Mouse (Mus musculus): ENCODE results near the gene Abr.
A peak's percentile ranks its signal among the peaks of the same experiment; 100 is the strongest.

The Abr gene

GRCm38 (mm10) chr11:76454492-76454891 is 167.6 kb downstream of the Abr start:
- DNase-seq, result peak; percentile 65 to 89

GRCm38 (mm10) chr11:76450202-76450561 is 171.9 kb downstream of the Abr start:
- DNase-seq, result no peak

- DNase-seq, result peak; percentile 63 to 70
Observed at GRCm38 (mm10) chr11:76449520-76450201, 172.5 kb downstream of the Abr start.

- peak; percentile 17 to 52 for DNase-seq
Observed at GRCm38 (mm10) chr11:76446251-76446650, 175.9 kb downstream of the Abr start.

GRCm38 (mm10) chr11:76445459-76445858 is 176.7 kb downstream of the Abr start:
- DNase-seq, result no peak

GRCm38 (mm10) chr11:76439666-76440065 is 182.4 kb downstream of the Abr start:
- DNase-seq, result no peak

GRCm38 (mm10) chr11:76436864-76437437 is 185.2 kb downstream of the Abr start:
- peak; percentile 59 to 65 for DNase-seq

GRCm38 (mm10) chr11:76436009-76436408 is 186.1 kb downstream of the Abr start:
- no peak for DNase-seq

- no peak for DNase-seq
Observed at GRCm38 (mm10) chr11:76429966-76430631, 192.0 kb downstream of the Abr start.

- DNase-seq, result no peak
Observed at GRCm38 (mm10) chr11:76429556-76429955, 192.6 kb downstream of the Abr start.

GRCm38 (mm10) chr11:76429046-76429445 is 193.1 kb downstream of the Abr start:
- peak in 1 of 2 experiments; percentile 28 for DNase-seq

GRCm38 (mm10) chr11:76427781-76428180 is 194.3 kb downstream of the Abr start:
- DNase-seq, result no peak

- DNase-seq, result no peak
Observed at GRCm38 (mm10) chr11:76425749-76426148, 196.4 kb downstream of the Abr start.

- peak; percentile 42 to 59 for DNase-seq
Observed at GRCm38 (mm10) chr11:76420896-76421295, 201.2 kb downstream of the Abr start.

- DNase-seq, result peak in 1 of 2 experiments; percentile 57
Observed at GRCm38 (mm10) chr11:76419179-76419578, 202.9 kb downstream of the Abr start.

GRCm38 (mm10) chr11:76418423-76418822 is 203.7 kb downstream of the Abr start:
- peak in 1 of 2 experiments; percentile 37 for DNase-seq

- no peak for DNase-seq
Observed at GRCm38 (mm10) chr11:76415985-76416384, 206.1 kb downstream of the Abr start.

- DNase-seq, result peak in 1 of 2 experiments; percentile 29
Observed at GRCm38 (mm10) chr11:76415001-76415400, 207.1 kb downstream of the Abr start.

- DNase-seq, result no peak
Observed at GRCm38 (mm10) chr11:76413202-76413601, 208.9 kb downstream of the Abr start.

- peak; percentile 22 to 84 for DNase-seq
Observed at GRCm38 (mm10) chr11:76410826-76411225, 211.3 kb downstream of the Abr start.

- peak; percentile 97 to 98 for DNase-seq
Observed at GRCm38 (mm10) chr11:76406702-76407583, 215.2 kb downstream of the Abr start, which contains the start of gene Timm22. TSS of gene Timm22 (plus strand) at chr11:76406952.

- DNase-seq, result no peak
Observed at GRCm38 (mm10) chr11:76405626-76406264, 216.4 kb downstream of the Abr start.

Measured in kidney, postnatal 36 days (tissue).